Mouse (Mus musculus) gastrocnemius, postnatal 14 days (tissue): ENCODE measurements around the gene Pde12. TPM values are rescaled to one million over a fixed set of nuclear protein-coding genes. Genes with fewer than 3 reads are reported as not detected.

ENCODE experiments used
- DNase-seq: peaks from one replicate; pipeline ENCODE4 v3.0.0; 2021; ENCODE audit warnings: mixed read lengths
- intact Hi-C: fragments of 180-260 bp; cut with DNase I; formaldehyde crosslinking; loops from one replicate; pipeline ENCODE4 v1.15.1; 2025; ENCODE audit warnings: low total_unique reads
- microRNA-seq, 2 experiments: library from miRNA; unstranded; fragments of <30 nt; microRNA quantifications; one replicate each; pipeline ENCODE4 v1.2.0; 2021
- total RNA-seq, 2 experiments: library from RNA; stranded (reverse); gene quantifications; 2 replicates each; pipeline ENCODE4 v1.2.3; 2021

Pde12 gene
- total RNA-seq, 2 experiments from 2014 or later: 2.8 to 3.8 TPM

GRCm38 (mm10) chr14:26651901-26652300 lies 17.8 kb downstream of the Pde12 start:
- DNase-seq: no peak
- intact Hi-C loops: no loop called here

- intact Hi-C loops: no loop called here
- DNase-seq: no peak
These were observed 21.9 kb downstream of the Pde12 start for GRCm38 (mm10) chr14:26647811-26648210.

- DNase-seq: no peak
- intact Hi-C loops: no loop called here
These were observed 23.6 kb downstream of the Pde12 start for GRCm38 (mm10) chr14:26645989-26646650.

GRCm38 (mm10) chr14:26643006-26643624 lies 26.6 kb downstream of the Pde12 start:
- no peak for DNase-seq
- intact Hi-C loops: no loop called here

- intact Hi-C loops: no loop called here
These were observed 29.7 kb downstream of the Pde12 start for GRCm38 (mm10) chr14:26639961-26640360.

GRCm38 (mm10) chr14:26639251-26639650 lies 30.4 kb downstream of the Pde12 start:
- intact Hi-C loops: no loop called here
- no peak for DNase-seq

More at GRCm38 (mm10) chr14:26639961-26640360, 29.7 kb downstream of the Pde12 start:
- DNase-seq: no peak

- intact Hi-C loops: no loop called here
- peak; percentile 71 for DNase-seq
These were observed 31.0 kb downstream of the Pde12 start for GRCm38 (mm10) chr14:26638708-26639084.

- intact Hi-C loops: no loop called here
- peak; percentile 99 for DNase-seq
These were observed 31.6 kb downstream of the Pde12 start, which contains the start of gene Arf4 for GRCm38 (mm10) chr14:26637851-26638707. Arf4 (plus strand) TSS chr14:26638074.

- DNase-seq: peak; percentile 23
- intact Hi-C loops: no loop called here
These were observed 32.4 kb downstream of the Pde12 start for GRCm38 (mm10) chr14:26637025-26637850.

- intact Hi-C loops: no loop called here
- DNase-seq: no peak
These were observed 43.0 kb downstream of the Pde12 start for GRCm38 (mm10) chr14:26626605-26627140.

GRCm38 (mm10) chr14:26625301-26625700 lies 44.4 kb downstream of the Pde12 start:
- intact Hi-C loops: no loop called here
- DNase-seq: no peak

- intact Hi-C loops: loop anchor here (10.0 kb wide), 1 partner anchor 116 kb away; no protein-coding TSS in a partner anchor
- no peak for DNase-seq
These were observed 59.0 kb downstream of the Pde12 start for GRCm38 (mm10) chr14:26610689-26611088.

Small RNAs within 50 kb of the gene (microRNA-seq; reads per million reads assigned to microRNA genes)
- gene Mir7672: 0 to 0.32 reads per million in 2 experiments

Other genes starting within 250 kb of the Pde12 start
- 100 to 1,000 TPM in 1 of 2 experiments, 10 to 100 TPM in 1; 92.1 to 106 TPM for gene Slmap, start 135.0 kb downstream of the Pde12 start, total RNA-seq
- 10 to 100 TPM; 11.0 to 11.9 TPM for gene Dennd6a, start 96.0 kb downstream of the Pde12 start, total RNA-seq
- gene Arf4, start 31.8 kb downstream of the Pde12 start, total RNA-seq: 10 to 100 TPM; 53.4 to 71.0 TPM
- not detected for gene Dnah12, start 23.4 kb upstream of the Pde12 start, total RNA-seq
- gene Asb14, start 224.7 kb upstream of the Pde12 start, total RNA-seq: 10 to 100 TPM; 33.2 to 37.8 TPM